Mouse (Mus musculus): ENCODE results near the gene Gm5773. TPM values are rescaled to one million over a fixed set of nuclear protein-coding genes. Genes with fewer than 3 reads are reported as not detected.
"Not testable (repeated sequence)": the region's sequence is repeated elsewhere in the genome, so short reads cannot be mapped to it uniquely, and the experiment has no call there.

The Gm5773 gene
- polyA plus RNA-seq (2014; fragmentation: Nextera tagmentation; extraction: Ambion mirVana), result not detected in 2 replicates

DNA sequence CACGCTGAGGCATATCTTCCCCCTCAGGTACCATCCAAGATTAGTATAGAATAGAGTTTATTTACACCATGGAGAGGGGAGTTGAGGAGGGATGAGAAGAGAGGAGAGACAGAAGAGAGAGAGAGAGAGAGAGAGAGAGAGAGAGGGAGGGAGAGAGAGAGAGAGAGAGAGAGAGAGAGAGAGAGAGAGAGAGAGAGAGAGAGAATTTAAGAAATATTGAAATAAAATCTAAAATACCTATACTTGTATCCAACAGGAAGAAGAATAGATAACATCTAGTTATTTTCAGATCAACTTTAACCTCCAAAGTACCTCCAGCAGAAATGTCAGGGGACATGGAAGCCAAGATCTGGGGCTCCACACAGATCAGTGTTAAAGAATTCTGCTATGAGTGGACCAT, at the start of gene Gm5773:
Gm5773 (plus strand) TSS at position 301 of the 400 bp plus-strand sequence.
- WGBS, result 87% methylated on average over 1 of the region's 1 CpGs
- not testable (repeated sequence) for ATAC-seq

DNA sequence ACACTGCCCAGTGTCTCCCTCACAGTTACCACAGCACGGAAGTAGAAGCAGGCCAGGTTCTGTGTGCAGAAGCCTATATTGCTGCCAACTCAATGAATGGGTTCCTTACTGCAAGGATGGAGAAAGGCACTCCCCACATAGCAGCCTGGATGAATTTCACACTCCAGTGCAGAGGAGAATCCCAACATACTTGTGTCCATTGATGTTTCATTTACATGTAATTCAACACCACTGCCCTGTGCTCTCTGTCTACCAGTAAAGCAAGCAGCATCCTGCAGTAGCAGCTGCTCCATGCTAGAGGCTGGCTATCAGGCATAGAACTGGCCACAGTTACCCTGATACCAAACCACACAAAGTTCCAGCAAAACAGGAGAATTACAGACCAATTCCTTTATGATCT, 27.3 kb upstream of the Gm5773 start:
- 94% methylated on average over 1 of the region's 1 CpGs for WGBS
- not testable (repeated sequence) for H3K4me2 ChIP-seq (ENCODE audit: low read length); H3K27ac ChIP-seq (ENCODE audit: low read depth, low read length); DNase-seq (ENCODE audit: low spot score); H3K9ac ChIP-seq (ENCODE audit: low read length); H3K4me1 ChIP-seq (ENCODE audit: control insufficient read depth, insufficient read depth, low read length); H3K27me3 ChIP-seq (replicated peaks; ENCODE audit: control insufficient read depth, insufficient read depth, low read length); H3K4me3 ChIP-seq (ENCODE audit: low read depth, low read length); H3K9me3 ChIP-seq (replicated peaks; ENCODE audit: control insufficient read depth, low read length); H3K36me3 ChIP-seq (ENCODE audit: control insufficient read depth, insufficient read depth, low read length); ATAC-seq

More for the DNA sequence above, at the start of gene Gm5773:
- H3K36me3 ChIP-seq (ENCODE audit: control insufficient read depth, insufficient read depth, low read length); H3K4me1 ChIP-seq (ENCODE audit: control insufficient read depth, insufficient read depth, low read length); H3K9ac ChIP-seq (ENCODE audit: low read length); H3K9me3 ChIP-seq (replicated peaks; ENCODE audit: control insufficient read depth, low read length); H3K4me2 ChIP-seq (ENCODE audit: low read length); H3K27me3 ChIP-seq (replicated peaks; ENCODE audit: control insufficient read depth, insufficient read depth, low read length); H3K4me3 ChIP-seq (ENCODE audit: low read depth, low read length); DNase-seq (ENCODE audit: low spot score); H3K27ac ChIP-seq (ENCODE audit: low read depth, low read length): not testable (repeated sequence)

DNA sequence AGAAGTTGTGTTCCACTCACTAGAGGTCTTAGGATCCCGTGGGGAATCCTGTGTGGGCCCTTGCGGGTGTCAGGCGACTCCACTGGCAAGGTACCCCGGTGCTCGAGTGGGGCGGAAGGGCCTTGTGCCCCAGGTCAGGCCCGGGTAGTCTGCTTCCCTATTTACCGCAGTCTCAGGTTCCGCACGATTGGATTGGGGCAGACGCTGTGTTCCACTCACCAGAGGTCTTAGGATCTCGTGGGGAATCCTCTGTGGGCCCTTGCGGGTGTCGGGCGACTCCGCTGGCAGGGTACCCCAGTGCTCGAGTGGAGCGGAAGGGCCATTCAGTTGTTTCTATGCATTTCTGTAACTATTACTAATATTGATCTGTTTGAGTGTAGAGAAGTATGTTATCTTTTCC, 18.8 kb upstream of the Gm5773 start:
- DNase-seq (ENCODE audit: low spot score); ATAC-seq; H3K4me3 ChIP-seq (ENCODE audit: low read depth, low read length); H3K4me2 ChIP-seq (ENCODE audit: low read length); H3K9ac ChIP-seq (ENCODE audit: low read length); H3K27me3 ChIP-seq (replicated peaks; ENCODE audit: control insufficient read depth, insufficient read depth, low read length); H3K9me3 ChIP-seq (replicated peaks; ENCODE audit: control insufficient read depth, low read length); H3K36me3 ChIP-seq (ENCODE audit: control insufficient read depth, insufficient read depth, low read length); H3K4me1 ChIP-seq (ENCODE audit: control insufficient read depth, insufficient read depth, low read length); H3K27ac ChIP-seq (ENCODE audit: low read depth, low read length): not testable (repeated sequence)
- 93% methylated on average over 18 of the region's 18 CpGs for WGBS

DNA sequence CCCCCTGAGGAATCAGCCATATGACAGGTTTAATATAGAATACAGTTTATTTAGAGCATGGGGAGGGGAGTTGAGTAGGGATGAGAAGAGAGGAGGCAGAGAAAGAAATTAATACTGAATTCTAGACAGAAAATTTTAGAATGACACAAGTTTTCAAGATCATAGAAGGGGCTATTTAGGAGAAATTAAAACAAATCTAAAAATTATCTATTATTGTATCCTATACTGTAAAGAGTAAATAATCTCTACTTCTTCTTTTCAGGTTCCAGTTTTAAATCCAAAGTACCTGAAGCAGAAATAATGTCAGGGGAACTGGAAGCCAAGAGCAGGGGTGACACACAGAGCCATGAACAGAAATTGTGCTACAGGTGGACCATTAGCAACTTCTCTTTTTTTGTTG, 23.3 kb downstream of the Gm5773 start, which contains the start of gene Tdpoz4:
Tdpoz4 (plus strand) TSS at position 301 of the 400 bp plus-strand sequence.
- not testable (repeated sequence) for H3K9me3 ChIP-seq (replicated peaks; ENCODE audit: control insufficient read depth, low read length); H3K27me3 ChIP-seq (replicated peaks; ENCODE audit: control insufficient read depth, insufficient read depth, low read length); H3K4me1 ChIP-seq (ENCODE audit: control insufficient read depth, insufficient read depth, low read length); ATAC-seq; H3K4me2 ChIP-seq (ENCODE audit: low read length); H3K9ac ChIP-seq (ENCODE audit: low read length); H3K27ac ChIP-seq (ENCODE audit: low read depth, low read length); DNase-seq (ENCODE audit: low spot score); H3K36me3 ChIP-seq (ENCODE audit: control insufficient read depth, insufficient read depth, low read length); H3K4me3 ChIP-seq (ENCODE audit: low read depth, low read length)

DNA sequence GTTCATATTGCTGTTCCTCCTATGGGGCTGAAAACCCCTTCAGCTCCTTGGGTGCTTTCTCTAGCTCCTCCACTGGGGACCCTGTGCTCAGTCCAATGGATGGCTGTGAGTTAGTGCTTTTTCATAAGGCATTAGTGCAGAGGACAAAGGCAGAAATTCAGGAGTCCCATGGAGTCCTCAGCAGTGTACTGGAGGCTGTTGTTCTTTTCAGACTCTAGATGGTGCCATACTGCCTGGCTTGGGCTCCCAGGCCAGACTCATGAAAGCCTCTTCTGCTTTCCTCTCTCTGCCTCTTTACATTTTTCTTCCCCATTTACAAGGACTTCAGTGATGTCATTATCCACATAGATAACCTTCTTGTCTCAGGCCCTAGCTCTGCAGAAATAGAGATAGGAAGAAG, 40.5 kb downstream of the Gm5773 start:
- ATAC-seq; DNase-seq (ENCODE audit: low spot score); H3K27me3 ChIP-seq (replicated peaks; ENCODE audit: control insufficient read depth, insufficient read depth, low read length); H3K4me1 ChIP-seq (ENCODE audit: control insufficient read depth, insufficient read depth, low read length); H3K9me3 ChIP-seq (replicated peaks; ENCODE audit: control insufficient read depth, low read length); H3K9ac ChIP-seq (ENCODE audit: low read length); H3K36me3 ChIP-seq (ENCODE audit: control insufficient read depth, insufficient read depth, low read length); H3K4me2 ChIP-seq (ENCODE audit: low read length); H3K4me3 ChIP-seq (ENCODE audit: low read depth, low read length); H3K27ac ChIP-seq (ENCODE audit: low read depth, low read length): not testable (repeated sequence)

Other genes starting within 250 kb of the Gm5773 start
- gene S100a10, start 217.9 kb upstream of the Gm5773 start, polyA plus RNA-seq (2014; fragmentation: Nextera tagmentation; extraction: Ambion mirVana), result 121 and 131 TPM in 2 replicates
- gene Tdpoz2, start 120.3 kb upstream of the Gm5773 start, polyA plus RNA-seq (2014; fragmentation: Nextera tagmentation; extraction: Ambion mirVana), result not detected in 2 replicates
- not detected in 2 replicates for gene Tdpoz1, start 96.7 kb upstream of the Gm5773 start, polyA plus RNA-seq (2014; fragmentation: Nextera tagmentation; extraction: Ambion mirVana)
- gene Gm37596, start 79.9 kb upstream of the Gm5773 start, polyA plus RNA-seq (2014; fragmentation: Nextera tagmentation; extraction: Ambion mirVana), result not detected in 2 replicates
- not detected in 2 replicates for gene Tdpoz4, start 23.4 kb downstream of the Gm5773 start, polyA plus RNA-seq (2014; fragmentation: Nextera tagmentation; extraction: Ambion mirVana)
- gene Tdpoz3, start 53.0 kb downstream of the Gm5773 start, polyA plus RNA-seq (2014; fragmentation: Nextera tagmentation; extraction: Ambion mirVana), result not detected in 2 replicates
- gene Gm9117, start 170.5 kb downstream of the Gm5773 start, polyA plus RNA-seq (2014; fragmentation: Nextera tagmentation; extraction: Ambion mirVana), result not detected in 2 replicates
- not detected in 2 replicates for gene Tdpoz5, start 188.3 kb downstream of the Gm5773 start, polyA plus RNA-seq (2014; fragmentation: Nextera tagmentation; extraction: Ambion mirVana)